Mouse (Mus musculus): ENCODE measurements around the gene Zfhx3.

DNA sequence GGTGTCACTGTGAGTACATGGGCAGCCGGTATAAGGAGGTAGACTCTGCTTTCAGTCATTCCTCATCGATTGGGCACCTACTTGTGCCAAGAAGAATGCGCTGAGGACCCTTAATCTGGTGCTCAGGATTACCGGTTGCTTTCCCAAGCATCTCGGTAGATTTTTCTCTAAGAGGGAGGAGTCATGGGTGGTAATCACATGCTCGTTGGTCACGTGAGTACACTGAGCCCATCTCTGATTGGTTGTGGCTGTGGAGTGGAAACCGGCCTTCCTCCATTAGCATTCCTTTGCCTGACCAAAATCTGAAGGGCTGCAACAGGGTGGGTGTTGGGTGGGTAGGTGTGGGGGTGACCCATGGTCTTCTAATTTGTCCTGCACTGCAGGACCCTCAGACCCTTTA lies 421.4 kb downstream of the Zfhx3 start:
- TF ChIP-seq POLR2A (IDR thresholded peaks at IDR 0.05; ENCODE audit: low read depth, low read length) (no peak), CTCF (conservative IDR thresholded peaks at IDR 0.05; ENCODE audit: insufficient read depth, insufficient read length, low read depth, low read length) (no peak)

All from kidney, adult 2 months (tissue).